Mouse (Mus musculus) brain, embryonic 14.5 days (tissue): ENCODE results near the gene Fbxw10.

Experiments used
- CTCF ChIP-seq: fragments of 200-500 bp; IDR thresholded peaks from 2 replicates; pipeline ENCODE4 v1.5.1; 2012; ENCODE audit warnings: inconsistent platforms, mild to moderate bottlenecking, moderate library complexity, borderline replicate concordance; ENCODE audit not compliant: insufficient read depth, insufficient read length; ENCODE audit errors: extremely low read depth
- POLR2A ChIP-seq: fragments of 200-500 bp; IDR thresholded peaks from 2 replicates; pipeline ENCODE4 v1.6.1; 2012; ENCODE audit warnings: mild to moderate bottlenecking, inconsistent platforms, borderline replicate concordance; ENCODE audit not compliant: poor library complexity, insufficient read depth, insufficient read length, severe bottlenecking; ENCODE audit errors: extremely low read depth

DNA sequence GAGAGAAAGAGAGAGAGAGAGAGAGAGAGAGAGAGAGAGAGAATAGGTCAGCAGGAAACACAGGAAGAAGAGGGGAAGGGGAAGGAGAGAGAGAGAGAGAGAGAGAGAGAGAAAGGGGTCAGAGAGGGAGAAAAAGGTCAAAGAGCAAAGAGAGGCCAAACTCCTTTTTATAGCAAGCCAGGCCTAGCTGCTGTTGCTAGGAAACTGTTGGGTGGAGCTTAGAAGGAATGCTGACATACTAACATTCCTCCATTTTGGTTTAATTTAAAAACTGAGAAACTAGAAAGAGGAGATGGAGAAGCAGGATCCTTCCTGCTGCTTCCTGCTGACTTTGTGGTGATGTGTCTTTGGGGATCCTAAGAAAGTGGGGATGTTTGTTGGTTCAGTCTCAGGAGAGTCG is 28.8 kb downstream of the Fbxw10 start:
- TF ChIP-seq POLR2A (no peak), CTCF (no peak)
